Mouse (Mus musculus): ENCODE data around the gene Zwilch.

GRCm38 (mm10) chr9:64221480-64221879 lies 48.6 kb upstream of the Zwilch start:
- TF ChIP-seq CTCF (IDR thresholded peaks at IDR 0.05; ENCODE audit: low read depth, low read length): no peak
- TF ChIP-seq EP300 (IDR thresholded peaks at IDR 0.05; ENCODE audit: insufficient read depth, low read depth, low read length): no peak
